Mouse (Mus musculus): ENCODE measurements around the gene Atp5e. TPM values are rescaled to one million over a fixed set of nuclear protein-coding genes. Genes with fewer than 3 reads are reported as not detected.
A peak's percentile ranks its signal among the peaks of the same experiment; 100 is the strongest.

Gene Atp5e
- polyA plus RNA-seq, 1 experiment = 303 TPM

DNA sequence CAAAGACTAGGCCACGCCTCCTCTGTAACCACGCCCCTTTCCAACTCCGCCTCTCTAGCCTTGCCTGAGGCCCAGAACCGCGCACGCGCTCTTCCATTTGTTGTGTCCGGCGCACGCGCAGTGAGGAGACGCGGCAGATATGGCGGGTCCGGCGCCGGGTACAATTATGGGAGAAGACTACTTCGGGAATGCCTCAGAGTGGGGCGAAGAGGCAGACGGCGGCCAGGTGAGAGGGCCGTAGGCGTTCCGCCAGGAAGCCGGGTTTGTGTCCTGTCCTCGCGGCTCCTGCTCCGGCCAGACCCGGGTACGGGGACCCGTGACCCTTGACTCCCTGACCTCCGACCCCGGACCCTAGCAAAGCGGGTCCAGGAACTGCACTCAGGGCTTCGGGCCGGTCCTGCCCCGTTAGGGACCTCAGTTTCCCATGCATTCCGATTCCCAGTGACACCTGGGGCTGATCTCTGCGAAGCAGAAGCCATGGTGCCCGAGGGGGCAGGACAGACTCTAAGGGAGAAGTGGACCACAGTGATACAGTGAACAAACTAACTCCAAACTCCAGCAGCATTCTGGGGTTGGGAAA lies 48.1 kb downstream of the Atp5e start, which contains the start of gene Nelfcd:
Nelfcd (plus strand) TSS at position 74 of the 580 bp plus-strand sequence.
- no peak within 1 kb of the TSS for H3K27ac ChIP-seq (ENCODE audit: insufficient read depth, low read depth, low read length)
- TF ChIP-seq CTCF (IDR thresholded peaks at IDR 0.05; ENCODE audit: extremely low read depth, insufficient read length, insufficient replicate concordance, low read depth, low read length) (no peak), POLR2A (IDR thresholded peaks at IDR 0.05; ENCODE audit: low read depth, low read length) (peak; percentile 53; the same call in 1 of the 2 replicates)
- under 1% methylated on average over 40 of the region's 40 CpGs for WGBS
- peak within 1 kb of the TSS; percentile 67 for H3K4me3 ChIP-seq (ENCODE audit: low read depth, low read length)
- H3K4me1 ChIP-seq (ENCODE audit: control insufficient read depth, insufficient read depth, insufficient read length, low read length) = peaks cover 7% of the 10 kb centered on the region; the same call in 1 of the 2 replicates
- no peaks in the 10 kb centered on the region for H3K27me3 ChIP-seq (ENCODE audit: control insufficient read depth, insufficient read depth, low read length)
- no peaks in the 10 kb centered on the region for H3K36me3 ChIP-seq (ENCODE audit: control insufficient read depth, insufficient read depth, low read length)

DNA sequence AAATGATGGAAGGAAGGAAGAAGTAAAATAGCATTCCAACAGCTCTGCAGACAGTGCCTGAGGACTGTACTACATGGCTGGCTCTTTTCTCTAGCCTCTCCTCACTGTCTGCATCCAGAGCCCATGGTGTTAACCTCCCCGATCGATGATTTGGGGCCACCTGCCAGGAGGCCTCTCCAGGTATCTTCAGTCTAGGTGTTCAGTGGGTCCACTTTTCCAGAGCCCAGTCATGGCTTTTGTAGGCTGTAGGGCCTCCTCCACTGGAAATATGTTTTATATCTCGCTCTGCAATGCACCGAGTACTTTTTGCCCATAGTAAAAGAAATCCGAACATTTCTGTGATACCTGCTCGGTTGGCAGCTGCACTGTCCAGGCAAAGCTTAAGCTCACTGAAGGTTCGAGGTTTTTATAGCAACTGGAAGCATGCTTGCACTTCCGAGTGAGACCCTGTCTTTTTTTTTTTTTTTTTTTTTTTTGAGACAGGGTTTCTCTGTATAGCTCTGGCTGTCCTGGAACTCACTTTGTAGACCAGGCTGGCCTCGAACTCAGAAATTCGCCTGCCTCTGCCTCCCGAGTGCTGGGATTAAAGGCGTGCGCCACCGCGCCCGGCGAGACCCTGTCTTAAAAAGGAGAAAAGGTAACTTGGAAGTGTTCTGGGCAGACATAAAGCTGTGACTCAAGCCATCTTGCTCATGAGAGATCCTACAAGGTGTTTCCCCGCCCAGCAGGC lies 48.7 kb downstream of the Atp5e start:
- 43% methylated on average over 18 of the region's 18 CpGs for WGBS
- H3K36me3 ChIP-seq (ENCODE audit: control insufficient read depth, insufficient read depth, low read length) = no peaks in the 10 kb centered on the region
- H3K4me3 ChIP-seq (ENCODE audit: low read depth, low read length) = no peak overlapping the region
- TF ChIP-seq POLR2A (IDR thresholded peaks at IDR 0.05; ENCODE audit: low read depth, low read length) (no peak), CTCF (IDR thresholded peaks at IDR 0.05; ENCODE audit: extremely low read depth, insufficient read length, insufficient replicate concordance, low read depth, low read length) (no peak)
- H3K27ac ChIP-seq (ENCODE audit: insufficient read depth, low read depth, low read length) = no peak overlapping the region
- H3K4me1 ChIP-seq (ENCODE audit: control insufficient read depth, insufficient read depth, insufficient read length, low read length) = peaks cover 7% of the 10 kb centered on the region; the same call in 1 of the 2 replicates
- no peaks in the 10 kb centered on the region for H3K27me3 ChIP-seq (ENCODE audit: control insufficient read depth, insufficient read depth, low read length)

DNA sequence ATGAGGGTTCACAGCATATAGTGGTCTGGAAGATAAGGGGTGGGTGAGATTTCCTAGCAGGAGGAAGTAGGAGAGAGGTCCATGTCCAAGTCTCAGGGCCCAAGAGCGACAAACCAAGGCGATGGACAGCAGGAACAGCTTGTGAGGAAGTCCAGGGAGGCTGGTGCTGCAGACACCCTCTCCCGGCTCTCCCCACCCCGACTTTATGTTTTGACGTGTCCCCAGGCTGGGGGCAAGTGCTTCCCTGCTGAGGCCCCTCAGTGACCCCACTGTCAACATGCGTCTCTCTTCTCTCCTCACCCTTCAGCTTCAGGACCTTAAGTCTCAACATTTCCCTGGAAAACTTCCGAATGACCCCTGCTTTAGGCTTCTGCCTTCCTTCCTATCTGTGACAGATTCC lies 50.8 kb downstream of the Atp5e start:
- H3K4me3 ChIP-seq (ENCODE audit: low read depth, low read length) = no peak overlapping the region
- no peak for TF ChIP-seq CTCF (IDR thresholded peaks at IDR 0.05; ENCODE audit: extremely low read depth, insufficient read length, insufficient replicate concordance, low read depth, low read length)
- no peak for TF ChIP-seq POLR2A (IDR thresholded peaks at IDR 0.05; ENCODE audit: low read depth, low read length)
- no peak overlapping the region for H3K27ac ChIP-seq (ENCODE audit: insufficient read depth, low read depth, low read length)
- H3K36me3 ChIP-seq (ENCODE audit: control insufficient read depth, insufficient read depth, low read length) = no peaks in the 10 kb centered on the region
- peaks cover 7% of the 10 kb centered on the region; the same call in 1 of the 2 replicates for H3K4me1 ChIP-seq (ENCODE audit: control insufficient read depth, insufficient read depth, insufficient read length, low read length)
- 75% methylated on average over 7 of the region's 7 CpGs for WGBS
- H3K27me3 ChIP-seq (ENCODE audit: control insufficient read depth, insufficient read depth, low read length) = no peaks in the 10 kb centered on the region

Other genes starting within 250 kb of the Atp5e start
- 295 and 530 TPM in 2 replicates for gene Gnas, start 179.8 kb downstream of the Atp5e start, polyA plus RNA-seq (2012; rRNA removed)
- gene Gm20721, start 117.4 kb downstream of the Atp5e start, polyA plus RNA-seq (2012; rRNA removed) = not detected in 2 replicates
- gene Nelfcd, start 48.3 kb downstream of the Atp5e start, polyA plus RNA-seq (2012; rRNA removed) = 28.8 and 50.4 TPM in 2 replicates
- gene Ctsz, start 25.1 kb downstream of the Atp5e start, polyA plus RNA-seq (2012; rRNA removed) = 253 and 363 TPM in 2 replicates
- not detected in 2 replicates for gene Tubb1, start 13.4 kb downstream of the Atp5e start, polyA plus RNA-seq (2012; rRNA removed)
- 33.3 and 36.2 TPM in 2 replicates for gene Prelid3b, start 9.0 kb upstream of the Atp5e start, polyA plus RNA-seq (2012; rRNA removed)
- 0.20 and 0.41 TPM in 2 replicates for gene Zfp831, start 179.4 kb upstream of the Atp5e start, polyA plus RNA-seq (2012; rRNA removed)